31 mouse cellular contexts compared by ENCODE assay signal in genomic region chr14:56403072-56403375, GRCm38 (mm10). TPM values are rescaled to one million over a fixed set of nuclear protein-coding genes. Genes with fewer than 3 reads are reported as not detected.
DNase-seq lines count a peak whose midpoint lies in the region; ATAC-seq and TF ChIP-seq lines count a peak whose summit lies in the region.
"Had no signal": no experiment of that assay in that cellular context is flagged by ENCODE, and none has a peak within 500 bp of the region (broad histone marks: within the 10 kb centered on the region; RNA-seq: fewer than 3 reads in every experiment).

No protein-coding gene starts in this region.

- 82% methylated on average over 2 of the region's 2 CpGs for WGBS in heart, embryonic 14.5 days
- WGBS in midbrain, embryonic 11.5 days, result 94% methylated on average over 2 of the region's 2 CpGs
- WGBS in midbrain, embryonic 13.5 days, result 91% methylated on average over 2 of the region's 2 CpGs
- 63% methylated on average over 2 of the region's 2 CpGs for WGBS in liver, embryonic 14.5 days (ENCODE audit: insufficient replicate concordance)

- DNase-seq in heart, adult 8-10 months (ENCODE audit: low spot score), result no peak
- DNase-seq in midbrain, embryonic 11.5 days (ENCODE audit: low spot score, missing footprints), result peak; percentile 70
- DNase-seq in ES-E14 (ENCODE audit: low read depth, low spot score), result no peak
- no peak for DNase-seq in liver, embryonic 14.5 days (ENCODE audit: low read depth in 3 of 3, low spot score in 3 of 3)
- no peak for DNase-seq in frontal cortex, postnatal 36 days (ENCODE audit: low spot score in 2 of 2)
- DNase-seq in c-Kit-positive CD71-positive TER-119-positive erythroid progenitor cells, embryonic 14.5 days (ENCODE audit: low spot score), result no peak
- DNase-seq: adrenal gland, postnatal 14 days; cerebellum, adult 11-12 months; cerebellum, adult 9-11 months; gastrocnemius, postnatal 14 days; kidney, adult 11 months; kidney, postnatal 14 days; right cerebral cortex, postnatal 25 days had no signal

- no peaks in the 10 kb centered on the region for H3K36me3 ChIP-seq in heart, embryonic 14.5 days (ENCODE audit: control insufficient read depth, insufficient read depth, low read length)
- H3K36me3 ChIP-seq in midbrain, embryonic 11.5 days (ENCODE audit: control insufficient read depth, insufficient read depth, low read length), result no peaks in the 10 kb centered on the region
- no peaks in the 10 kb centered on the region for H3K36me3 ChIP-seq in midbrain, embryonic 13.5 days
- no peaks in the 10 kb centered on the region for H3K36me3 ChIP-seq in ES-E14 (ENCODE audit: control insufficient read depth, insufficient read depth, low read length, poor library complexity, severe bottlenecking)
- H3K36me3 ChIP-seq in liver, embryonic 14.5 days (replicated peaks; ENCODE audit: control insufficient read depth, insufficient read depth, low read depth), result no peaks in the 10 kb centered on the region
- H3K36me3 ChIP-seq: embryonic facial prominence, embryonic 13.5 days; forebrain, embryonic 12.5 days; G1E had no signal

- no peak overlapping the region for H3K9ac ChIP-seq in heart, embryonic 14.5 days (ENCODE audit: low read length)
- H3K9ac ChIP-seq in midbrain, embryonic 11.5 days (ENCODE audit: low read length), result no peak overlapping the region
- no peak overlapping the region for H3K9ac ChIP-seq in midbrain, embryonic 13.5 days (replicated peaks)
- H3K9ac ChIP-seq in ES-E14 (ENCODE audit: insufficient read depth, low read depth, low read length, poor library complexity, severe bottlenecking), result peak overlapping the region; percentile 94
- H3K9ac ChIP-seq in liver, embryonic 14.5 days (replicated peaks), result no peak overlapping the region
- H3K9ac ChIP-seq: embryonic facial prominence, embryonic 13.5 days; forebrain, embryonic 12.5 days; hindbrain, embryonic 14.5 days had no signal

- in situ Hi-C loops in ES-E14 (cut with MboI; ENCODE audit: low sequenced_read_pairs in 2 of 2, unreplicated experiment in 2 of 2), result loop anchor here in 1 of 2 experiments (10.0 kb wide), 1 partner anchor 62 kb away; no protein-coding TSS in a partner anchor

- no peak overlapping the region for H3K27ac ChIP-seq in heart, embryonic 14.5 days (replicated peaks in 1 of 2; ENCODE audit: control insufficient read depth in 1 of 2, insufficient read depth in 1 of 2, low read depth in 2 of 2, low read length in 2 of 2)
- no peak overlapping the region for H3K27ac ChIP-seq in midbrain, embryonic 11.5 days (ENCODE audit: low read depth, low read length)
- no peak overlapping the region for H3K27ac ChIP-seq in midbrain, embryonic 13.5 days
- H3K27ac ChIP-seq in ES-E14 (ENCODE audit: insufficient read depth, low read depth, low read length, poor library complexity, severe bottlenecking), result no peak overlapping the region
- H3K27ac ChIP-seq in liver, embryonic 14.5 days, result no peak overlapping the region
- H3K27ac ChIP-seq: embryonic facial prominence, embryonic 13.5 days; forebrain, embryonic 12.5 days; hindbrain, embryonic 14.5 days; macrophage had no signal

- H3K27me3 ChIP-seq in heart, embryonic 14.5 days (ENCODE audit: control insufficient read depth, insufficient read depth, low read length), result no peaks in the 10 kb centered on the region
- H3K27me3 ChIP-seq in midbrain, embryonic 11.5 days (ENCODE audit: control insufficient read depth, insufficient read depth, low read length), result no peaks in the 10 kb centered on the region
- no peaks in the 10 kb centered on the region for H3K27me3 ChIP-seq in midbrain, embryonic 13.5 days
- no peaks in the 10 kb centered on the region for H3K27me3 ChIP-seq in liver, embryonic 14.5 days (ENCODE audit: control insufficient read depth, insufficient read depth, low read length)
- H3K27me3 ChIP-seq: embryonic facial prominence, embryonic 13.5 days; forebrain, embryonic 12.5 days had no signal

- no peak for TF ChIP-seq CTCF in liver, embryonic 14.5 days (IDR thresholded peaks at IDR 0.05; ENCODE audit: low read depth)

- no peaks in the 10 kb centered on the region for H3K4me1 ChIP-seq in heart, embryonic 14.5 days (ENCODE audit: control insufficient read depth in 2 of 2, insufficient read depth in 2 of 2, low read length in 2 of 2)
- no peaks in the 10 kb centered on the region for H3K4me1 ChIP-seq in midbrain, embryonic 11.5 days (ENCODE audit: control insufficient read depth, insufficient read depth, low read length)
- no peaks in the 10 kb centered on the region for H3K4me1 ChIP-seq in midbrain, embryonic 13.5 days (replicated peaks)
- H3K4me1 ChIP-seq in ES-E14 (ENCODE audit: control insufficient read depth in 2 of 2, insufficient read depth in 2 of 2, low read length in 2 of 2, poor library complexity in 1 of 2), result peaks cover 0 to 2% of the 10 kb centered on the region in 2 experiments; a peak in 1 of 4 replicates
- H3K4me1 ChIP-seq in liver, embryonic 14.5 days (replicated peaks; ENCODE audit: control insufficient read depth in 2 of 2, insufficient read depth in 2 of 2, low read length in 1 of 2), result no peaks in the 10 kb centered on the region
- H3K4me1 ChIP-seq: embryonic facial prominence, embryonic 13.5 days; forebrain, embryonic 12.5 days had no signal

- H3K4me3 ChIP-seq in heart, embryonic 14.5 days (ENCODE audit: control insufficient read depth in 1 of 2, insufficient read depth in 1 of 2, low read depth in 1 of 2, low read length in 2 of 2), result peak overlapping the region in 1 of 2 experiments; percentile 20; a peak in 1 of 4 replicates
- H3K4me3 ChIP-seq in midbrain, embryonic 11.5 days (ENCODE audit: low read depth, low read length), result no peak overlapping the region
- H3K4me3 ChIP-seq in midbrain, embryonic 13.5 days (replicated peaks), result no peak overlapping the region
- H3K4me3 ChIP-seq in ES-E14 (ENCODE audit: insufficient read depth in 1 of 2, low read depth in 1 of 2, low read length in 2 of 2, poor library complexity in 1 of 2, severe bottlenecking in 1 of 2), result peak overlapping the region; percentile 83 to 91
- peak overlapping the region in 1 of 2 experiments; percentile 27; a peak in 2 of 4 replicates for H3K4me3 ChIP-seq in liver, embryonic 14.5 days (ENCODE audit: insufficient read depth in 1 of 2, low read depth in 2 of 2, low read length in 2 of 2)
- H3K4me3 ChIP-seq: forebrain, embryonic 12.5 days had no signal

- TF ChIP-seq EP300 in liver, embryonic 14.5 days (IDR thresholded peaks at IDR 0.05; ENCODE audit: low read depth), result no peak

- H3K9me3 ChIP-seq in heart, embryonic 14.5 days (ENCODE audit: control insufficient read depth, low read length), result no peaks in the 10 kb centered on the region
- H3K9me3 ChIP-seq in midbrain, embryonic 11.5 days (ENCODE audit: control insufficient read depth, low read length), result no peaks in the 10 kb centered on the region
- no peaks in the 10 kb centered on the region for H3K9me3 ChIP-seq in midbrain, embryonic 13.5 days
- no peaks in the 10 kb centered on the region for H3K9me3 ChIP-seq in ES-E14 (ENCODE audit: control insufficient read depth, insufficient read depth, low read depth, low read length)
- no peaks in the 10 kb centered on the region for H3K9me3 ChIP-seq in liver, embryonic 14.5 days (ENCODE audit: control insufficient read depth, low read length)
- H3K9me3 ChIP-seq: embryonic facial prominence, embryonic 13.5 days; forebrain, embryonic 12.5 days; G1E had no signal

- no peak for ATAC-seq in heart, embryonic 14.5 days (ENCODE audit: insufficient number of reproducible peaks, insufficient read depth, low FRiP score, low read depth)
- no peak for ATAC-seq in midbrain, embryonic 11.5 days (ENCODE audit: low FRiP score)
- no peak for ATAC-seq in midbrain, embryonic 13.5 days
- ATAC-seq in liver, embryonic 14.5 days (ENCODE audit: insufficient read depth), result no peak
- ATAC-seq: CD4-positive, CD25-positive, alpha-beta regulatory T cell, adult 4 months; inflammation-experienced regulatory T-cells, adult 6 months; lung, postnatal 0 days; midbrain, embryonic 16.5 days; Patski had no signal

- peak overlapping the region; percentile 46; the same call in 1 of the 2 replicates for H3K4me2 ChIP-seq in heart, embryonic 14.5 days (ENCODE audit: low read length)
- H3K4me2 ChIP-seq in midbrain, embryonic 11.5 days, result no peak overlapping the region
- H3K4me2 ChIP-seq in midbrain, embryonic 13.5 days (replicated peaks), result no peak overlapping the region
- H3K4me2 ChIP-seq in liver, embryonic 14.5 days (ENCODE audit: low read depth), result peak overlapping the region; percentile 48; the same call in 1 of the 2 replicates
- H3K4me2 ChIP-seq: forebrain, embryonic 12.5 days; hindbrain, embryonic 14.5 days had no signal

TF ChIP-seq in ES-E14, 5 proteins besides CTCF, POLR2A, EP300 and RAD21:
- TF ChIP-seq CHD2 (IDR thresholded peaks at IDR 0.05; ENCODE audit: low read depth, low read length), result no peak
- TF ChIP-seq HCFC1 (IDR thresholded peaks at IDR 0.05; ENCODE audit: borderline replicate concordance, insufficient read depth, low read length), result no peak
- TF ChIP-seq MAFK (IDR thresholded peaks at IDR 0.05; ENCODE audit: insufficient read depth, low read depth, low read length), result no peak
- no peak for TF ChIP-seq ZC3H11A (IDR thresholded peaks at IDR 0.05; ENCODE audit: borderline replicate concordance, low read depth, low read length)
- TF ChIP-seq ZNF384 (IDR thresholded peaks at IDR 0.05; ENCODE audit: low read depth, low read length), result no peak
TF ChIP-seq in ES-E14: peak in this region for 0.

RNA-seq across cellular contexts. Expression of gene Rnf17, which starts 0.6 kb away (rescaled TPM):
- 3.6 and 3.7 TPM in 2 replicates for polyA plus RNA-seq in heart, embryonic 14.5 days (2014; fragmentation: Nextera tagmentation; extraction: Ambion mirVana)
- under 1 TPM; 0.38 to 0.79 (median 0.48) TPM for total RNA-seq in heart, adult 8-10 months (2022)
- 1.3 and 2.1 TPM in 2 replicates for polyA plus RNA-seq in midbrain, embryonic 11.5 days (2014; fragmentation: Nextera tagmentation; extraction: Ambion mirVana)
- 1.3 and 1.7 TPM in 2 replicates for polyA plus RNA-seq in midbrain, embryonic 13.5 days (2015; fragmentation: Nextera tagmentation; extraction: Ambion mirVana)
- total RNA-seq in ES-E14 (2012; rRNA removed), result 34.0 and 50.3 TPM in 2 replicates
- 0.52 and 0.97 TPM in 2 replicates for polyA plus RNA-seq in liver, embryonic 14.5 days (2012; rRNA removed)
- 0.81 and 1.1 TPM in 2 replicates for polyA plus RNA-seq in liver, embryonic 14.5 days (2014; fragmentation: Nextera tagmentation; extraction: Ambion mirVana)
- total RNA-seq: gastrocnemius, postnatal 14 days had no signal
- polyA plus RNA-seq: G1E; liver, adult 2 months; Patski had no signal

RNA-seq across cellular contexts. Expression of gene Atp12a, which starts 38.2 kb away (rescaled TPM):
- not detected in 2 replicates for polyA plus RNA-seq in heart, embryonic 14.5 days (2014; fragmentation: Nextera tagmentation; extraction: Ambion mirVana)
- total RNA-seq in heart, adult 8-10 months (2022), result not detected
- 0.10 TPM in 1 of 2 replicates, not detected in the other for polyA plus RNA-seq in midbrain, embryonic 11.5 days (2014; fragmentation: Nextera tagmentation; extraction: Ambion mirVana)
- polyA plus RNA-seq in midbrain, embryonic 13.5 days (2015; fragmentation: Nextera tagmentation; extraction: Ambion mirVana), result 0.05 TPM in 1 of 2 replicates, not detected in the other
- 2.1 and 3.5 TPM in 2 replicates for total RNA-seq in ES-E14 (2012; rRNA removed)
- polyA plus RNA-seq in liver, embryonic 14.5 days (2012; rRNA removed), result not detected in 2 replicates
- not detected in 2 replicates for polyA plus RNA-seq in liver, embryonic 14.5 days (2014; fragmentation: Nextera tagmentation; extraction: Ambion mirVana)
- total RNA-seq: gastrocnemius, postnatal 14 days; granulocyte monocyte progenitor cell, adult 5-6 weeks; heart, postnatal 4 days; left cerebral cortex, adult 18-20 months; liver, adult 2 months; neutrophil, adult 5-6 weeks had no signal
- polyA plus RNA-seq: CD4-positive, CD25-positive, alpha-beta regulatory T cell, adult 4 months; G1E; inflammation-experienced regulatory T-cells, adult 6 months; macrophage; neural tube, embryonic 11.5 days; Patski had no signal

Comparison
In these comparisons a context has a peak if more than half of its experiments do, and no peak if none do; other contexts are left out.
1. H3K4me2 ChIP-seq: peak in heart, embryonic 14.5 days (single experiment) and liver, embryonic 14.5 days (single experiment); none in midbrain, embryonic 11.5 days (single experiment) and midbrain, embryonic 13.5 days (single experiment).
2. H3K4me3 ChIP-seq: peak in ES-E14 (2 of 2); none in midbrain, embryonic 11.5 days (single experiment) and midbrain, embryonic 13.5 days (single experiment).